Mouse (Mus musculus) limb, embryonic 14.5 days (tissue): ENCODE measurements around the gene Slc6a3. TPM values are rescaled to one million over a fixed set of nuclear protein-coding genes. Genes with fewer than 3 reads are reported as not detected.
A peak's percentile ranks its signal among the peaks of the same experiment; 100 is the strongest.

Experiments
- ATAC-seq: fragments of 200-750 bp; cut with Nextera tagmentation; 2 replicates; pipeline ENCODE4 v1.8.0; 2017; ENCODE audit warnings: low read depth, moderate number of reproducible peaks, moderate TSS enrichment; ENCODE audit not compliant: low FRiP score
- DNase-seq: peaks from one replicate; pipeline ENCODE4 v3.0.0-alpha.2; 2015; ENCODE audit warnings: low spot score
- H3K27ac ChIP-seq: fragments of 300-500 bp; sonication (generic); replicated peaks from 2 replicates; pipeline ENCODE4 v1.5.1; 2014; ENCODE audit warnings: low read depth, mild to moderate bottlenecking, low read length, moderate library complexity, mixed read lengths
- H3K27me3 ChIP-seq: fragments of 300-500 bp; sonication (generic); 2 replicates; pipeline ENCODE4 v1.6.1; 2014; ENCODE audit warnings: low read length, mixed read lengths; ENCODE audit not compliant: control insufficient read depth, insufficient read depth
- H3K36me3 ChIP-seq: fragments of 300-500 bp; sonication (generic); 2 replicates; pipeline ENCODE4 v1.6.1; 2014; ENCODE audit warnings: mild to moderate bottlenecking, low read length, moderate library complexity, mixed read lengths; ENCODE audit not compliant: control insufficient read depth, insufficient read depth
- H3K4me1 ChIP-seq: fragments of 300-500 bp; sonication (generic); 2 replicates; pipeline ENCODE4 v1.6.1; 2014; ENCODE audit warnings: antibody characterized with exemption, low read length, mixed read lengths; ENCODE audit not compliant: control insufficient read depth, insufficient read depth
- H3K4me2 ChIP-seq: fragments of 300-500 bp; sonication (generic); replicated peaks from 2 replicates; pipeline ENCODE4 v1.6.1; 2014; ENCODE audit warnings: low read depth, mild to moderate bottlenecking, low read length, moderate library complexity; ENCODE audit not compliant: severe bottlenecking
- H3K4me3 ChIP-seq: fragments of 300-500 bp; sonication (generic); replicated peaks from 2 replicates; pipeline ENCODE4 v1.5.1; 2014; ENCODE audit warnings: low read length
- H3K9ac ChIP-seq: fragments of 300-500 bp; sonication (generic); 2 replicates; pipeline ENCODE4 v1.6.1; 2014; ENCODE audit warnings: mild to moderate bottlenecking, low read depth, low read length, moderate library complexity; ENCODE audit not compliant: severe bottlenecking
- H3K9me3 ChIP-seq: fragments of 300-500 bp; sonication (generic); 2 replicates; pipeline ENCODE4 v1.6.1; 2016; ENCODE audit warnings: low read length; ENCODE audit not compliant: control insufficient read depth
- POLR2A ChIP-seq: fragments of 200-500 bp; IDR thresholded peaks from 2 replicates; pipeline ENCODE4 v1.8.0; 2012; ENCODE audit warnings: inconsistent platforms, mild to moderate bottlenecking, moderate library complexity, borderline replicate concordance; ENCODE audit not compliant: insufficient read depth, insufficient read length; ENCODE audit errors: extremely low read depth
- WGBS: fragments of 180-500 bp; shearing (Covaris S2); extraction: QIAGEN DNeasy Blood & Tissue Kit; methylation state at CpG from one replicate; pipeline ENCODE4 v1.1.7; 2014; 5-methylcytosine and 5-hydroxymethylcytosine counted together
- polyA plus RNA-seq, 2 experiments: library from polyadenylated mRNA; depleted of rRNA in 1 of 2; stranded (reverse) in 1 of 2; unstranded in 1 of 2; fragments of >200 nt; fragmentation: Nextera tagmentation in 1 of 2; extraction: Ambion mirVana in 1 of 2; gene quantifications; 2 replicates each; pipeline versions ENCODE4 v1.2.1 to v1.2.3; 2012 to 2014

The Slc6a3 gene
- polyA plus RNA-seq, 2 experiments: 0.06 to 0.14 TPM

GRCm38 (mm10) chr13:73533716-73534115, 2.8 kb upstream of the Slc6a3 start:
- Histone ChIP-seq H3K27ac (no peak overlapping the region), H3K9ac (no peak overlapping the region), H3K4me3 (no peak overlapping the region), H3K9me3 (no peaks in the 10 kb centered on the region), H3K27me3 (peaks cover 28% of the 10 kb centered on the region), H3K4me2 (no peak overlapping the region), H3K4me1 (peaks cover 5% of the 10 kb centered on the region), H3K36me3 (no peaks in the 10 kb centered on the region)
- TF ChIP-seq POLR2A: no peak
- WGBS: 87% methylated on average over 3 of the region's 3 CpGs
- ATAC-seq (no peak), DNase-seq (no peak)

- Histone ChIP-seq H3K36me3 (no peaks in the 10 kb centered on the region), H3K27me3 (peaks cover 28% of the 10 kb centered on the region), H3K4me2 (no peak overlapping the region), H3K4me3 (no peak overlapping the region), H3K9ac (no peak overlapping the region), H3K27ac (no peak overlapping the region), H3K4me1 (peaks cover 5% of the 10 kb centered on the region), H3K9me3 (no peaks in the 10 kb centered on the region)
- ATAC-seq: no peak
- 53% methylated on average over 3 of the region's 3 CpGs for WGBS
- TF ChIP-seq POLR2A: no peak
- DNase-seq: no peak
Measured at GRCm38 (mm10) chr13:73535287-73535686, 1.3 kb upstream of the Slc6a3 start.

GRCm38 (mm10) chr13:73536824-73537223, 277 bp downstream of the Slc6a3 start:
- ATAC-seq: no peak
- Histone ChIP-seq H3K9ac (peak overlapping the region; percentile 46), H3K27me3 (peaks cover 28% of the 10 kb centered on the region), H3K9me3 (no peaks in the 10 kb centered on the region), H3K4me1 (peaks cover 5% of the 10 kb centered on the region), H3K4me3 (peak overlapping the region; percentile 42), H3K36me3 (no peaks in the 10 kb centered on the region), H3K27ac (no peak overlapping the region), H3K4me2 (peak overlapping the region; percentile 82)
- WGBS: 21% methylated on average over 13 of the region's 13 CpGs
- no peak for DNase-seq
- no peak for TF ChIP-seq POLR2A

- no peak for TF ChIP-seq POLR2A
- Histone ChIP-seq H3K9me3 (no peaks in the 10 kb centered on the region), H3K9ac (no peak overlapping the region), H3K4me3 (no peak overlapping the region), H3K4me2 (no peak overlapping the region), H3K4me1 (no peaks in the 10 kb centered on the region), H3K36me3 (no peaks in the 10 kb centered on the region), H3K27ac (no peak overlapping the region), H3K27me3 (no peaks in the 10 kb centered on the region)
- DNase-seq: no peak
- 86% methylated on average over 5 of the region's 5 CpGs for WGBS
- ATAC-seq: no peak
Measured at GRCm38 (mm10) chr13:73564201-73564600, 27.7 kb downstream of the Slc6a3 start.

GRCm38 (mm10) chr13:73575051-73575450, 38.5 kb downstream of the Slc6a3 start:
- TF ChIP-seq POLR2A: no peak
- DNase-seq (no peak), ATAC-seq (no peak)
- Histone ChIP-seq H3K36me3 (no peaks in the 10 kb centered on the region), H3K9me3 (no peaks in the 10 kb centered on the region), H3K4me2 (no peak overlapping the region), H3K9ac (no peak overlapping the region), H3K27ac (no peak overlapping the region), H3K27me3 (no peaks in the 10 kb centered on the region), H3K4me1 (no peaks in the 10 kb centered on the region), H3K4me3 (no peak overlapping the region)

- Histone ChIP-seq H3K4me3 (no peak overlapping the region), H3K27ac (no peak overlapping the region), H3K4me2 (no peak overlapping the region), H3K9ac (no peak overlapping the region), H3K27me3 (no peaks in the 10 kb centered on the region), H3K9me3 (no peaks in the 10 kb centered on the region), H3K4me1 (no peaks in the 10 kb centered on the region), H3K36me3 (no peaks in the 10 kb centered on the region)
- DNase-seq (no peak), ATAC-seq (no peak)
- TF ChIP-seq POLR2A: no peak
- 74% methylated on average over 2 of the region's 2 CpGs for WGBS
Measured at GRCm38 (mm10) chr13:73577277-73577676, 40.7 kb downstream of the Slc6a3 start.
